Mouse (Mus musculus): ENCODE results near the gene Fam129a.

- no peak for TF ChIP-seq CTCF (conservative IDR thresholded peaks at IDR 0.05; ENCODE audit: low read length)
- TF ChIP-seq NANOG (IDR thresholded peaks at IDR 0.05; ENCODE audit: borderline replicate concordance, low read length) = no peak
Measured at GRCm38 (mm10) chr1:151584182-151584471, 13.1 kb downstream of the Fam129a start.

Measured in E14TG2a.4 (cell line).